Mouse (Mus musculus) ovary, adult 18-20 months (tissue): ENCODE results near the gene Gpr107.
A peak's percentile ranks its signal among the peaks of the same experiment; 100 is the strongest.

Experiments
- DNase-seq: peaks from one replicate; pipeline ENCODE4 v3.0.0; 2022; ENCODE audit warnings: low spot score, mixed read lengths

Gpr107 gene

GRCm38 (mm10) chr2:31151892-31152812 lies at the start of gene Gpr107:
Gpr107 (plus strand) TSS chr2:31152316.
- peak; percentile 74 for DNase-seq

- DNase-seq: no peak
Measured at GRCm38 (mm10) chr2:31103321-31103720, 48.8 kb upstream of the Gpr107 start.

- no peak for DNase-seq
Measured at GRCm38 (mm10) chr2:31105279-31105678, 46.8 kb upstream of the Gpr107 start.

GRCm38 (mm10) chr2:31106004-31106403 lies 46.1 kb upstream of the Gpr107 start:
- no peak for DNase-seq

GRCm38 (mm10) chr2:31106621-31107320 lies 45.3 kb upstream of the Gpr107 start:
- DNase-seq: no peak

GRCm38 (mm10) chr2:31108186-31108585 lies 43.9 kb upstream of the Gpr107 start:
- DNase-seq: no peak

GRCm38 (mm10) chr2:31109960-31110548 lies 42.1 kb upstream of the Gpr107 start:
- no peak for DNase-seq

GRCm38 (mm10) chr2:31111685-31112084 lies 40.4 kb upstream of the Gpr107 start:
- no peak for DNase-seq

GRCm38 (mm10) chr2:31114205-31114604 lies 37.9 kb upstream of the Gpr107 start:
- DNase-seq: no peak

- DNase-seq: no peak
Measured at GRCm38 (mm10) chr2:31115091-31115942, 36.8 kb upstream of the Gpr107 start.

GRCm38 (mm10) chr2:31115943-31116731 lies 36.0 kb upstream of the Gpr107 start:
- DNase-seq: no peak

- DNase-seq: no peak
Measured at GRCm38 (mm10) chr2:31118211-31118610, 33.9 kb upstream of the Gpr107 start.

GRCm38 (mm10) chr2:31118639-31119380 lies 33.3 kb upstream of the Gpr107 start:
- DNase-seq: no peak

GRCm38 (mm10) chr2:31119795-31120194 lies 32.3 kb upstream of the Gpr107 start:
- no peak for DNase-seq

GRCm38 (mm10) chr2:31121131-31121693 lies 30.9 kb upstream of the Gpr107 start:
- DNase-seq: no peak

GRCm38 (mm10) chr2:31122806-31123205 lies 29.3 kb upstream of the Gpr107 start:
- no peak for DNase-seq

- no peak for DNase-seq
Measured at GRCm38 (mm10) chr2:31123493-31123892, 28.6 kb upstream of the Gpr107 start.

GRCm38 (mm10) chr2:31124694-31125093 lies 27.4 kb upstream of the Gpr107 start:
- no peak for DNase-seq

- no peak for DNase-seq
Measured at GRCm38 (mm10) chr2:31125156-31125555, 27.0 kb upstream of the Gpr107 start.

- DNase-seq: no peak
Measured at GRCm38 (mm10) chr2:31126048-31126447, 26.1 kb upstream of the Gpr107 start.
